Mouse (Mus musculus): ENCODE results near the gene Sgcb.

DNA sequence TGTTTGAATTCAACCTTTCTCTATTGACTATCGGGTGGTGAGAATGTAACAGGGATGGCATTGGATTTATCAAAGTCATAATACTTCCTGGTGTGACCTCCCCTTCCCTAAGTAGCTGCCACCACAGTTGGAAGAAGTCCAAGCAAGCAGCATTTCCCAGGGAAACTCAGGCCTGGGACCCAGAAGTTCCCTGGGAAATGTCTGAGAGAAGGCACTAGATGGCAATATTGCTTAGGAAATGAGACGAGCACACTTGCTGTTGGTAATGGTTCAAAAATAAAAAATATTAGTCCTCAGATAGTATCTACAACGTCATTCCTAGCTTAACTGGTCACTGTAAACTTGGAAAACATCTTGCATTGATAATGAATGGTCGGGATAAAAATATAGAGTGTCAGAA, 38.6 kb upstream of the Sgcb start:
- TF ChIP-seq CTCF (IDR thresholded peaks at IDR 0.05; ENCODE audit: insufficient read depth, low read length) (0 out of 2 replicates have a peak, but pooled peaks have one; percentile 9), POLR2A (IDR thresholded peaks at IDR 0.05; ENCODE audit: borderline replicate concordance, extremely low read depth, low read depth, low read length) (no peak)

All from lung, adult 2 months (tissue).